Mouse (Mus musculus): ENCODE results near the gene H2-Q7. TPM values are rescaled to one million over a fixed set of nuclear protein-coding genes. Genes with fewer than 3 reads are reported as not detected.
"Not testable (repeated sequence)": the region's sequence is repeated elsewhere in the genome, so short reads cannot be mapped to it uniquely, and the experiment has no call there.

H2-Q7 gene
- polyA plus RNA-seq, 1 experiment from 2014 or later = 12.2 TPM

DNA sequence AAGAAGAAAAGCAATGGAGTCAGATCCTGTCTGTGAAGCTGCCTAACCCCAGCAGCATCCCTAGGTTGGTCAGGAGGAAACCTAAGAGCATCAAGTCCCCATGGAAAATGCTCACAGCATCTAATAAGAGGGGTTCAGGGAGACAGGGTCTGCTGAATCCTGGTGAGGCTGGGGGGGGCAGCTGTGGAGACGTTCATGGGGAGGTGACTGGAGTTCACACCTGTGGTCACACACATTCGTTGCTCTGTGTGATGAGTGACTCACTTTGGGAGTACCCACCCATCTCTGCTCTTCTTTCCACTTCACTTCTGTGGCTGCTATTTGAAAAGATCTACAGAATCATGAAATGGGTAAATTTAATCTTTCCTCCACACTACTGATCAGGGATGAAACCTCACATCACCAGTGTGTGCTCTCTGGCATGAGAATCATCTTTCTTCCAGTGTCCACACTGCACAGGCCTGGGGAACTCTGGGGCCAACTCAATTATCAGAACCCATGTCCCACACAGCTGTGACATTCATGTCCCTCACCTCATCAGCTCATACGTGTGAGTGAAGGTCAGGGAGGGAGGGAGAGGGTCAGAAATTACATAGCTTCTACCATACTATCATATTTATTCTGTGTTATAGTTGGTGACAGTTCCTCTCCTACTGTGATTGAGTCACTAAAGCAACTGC lies 15.7 kb upstream of the H2-Q7 start:
- H3K9me3 ChIP-seq; DNase-seq (ENCODE audit: low spot score); H3K36me3 ChIP-seq (replicated peaks); H3K27ac ChIP-seq (replicated peaks); H3K4me3 ChIP-seq: not testable (repeated sequence)
- H3K4me1 ChIP-seq = peaks cover 12% of the 10 kb centered on the region
- 70% methylated on average over 3 of the region's 3 CpGs for WGBS
- peaks cover 66% of the 10 kb centered on the region for H3K27me3 ChIP-seq (replicated peaks; ENCODE audit: low read depth, poor library complexity, severe bottlenecking)

GRCm38 (mm10) chr17:35424106-35424505 lies 14.8 kb upstream of the H2-Q7 start:
- H3K4me1 ChIP-seq = peaks cover 12% of the 10 kb centered on the region
- H3K27ac ChIP-seq (replicated peaks); H3K4me3 ChIP-seq; H3K9me3 ChIP-seq; H3K36me3 ChIP-seq (replicated peaks); DNase-seq (ENCODE audit: low spot score): not testable (repeated sequence)
- H3K27me3 ChIP-seq (replicated peaks; ENCODE audit: low read depth, poor library complexity, severe bottlenecking) = peaks cover 64% of the 10 kb centered on the region
- 74% methylated on average over 3 of the region's 3 CpGs for whole genome bisulfite sequencing

GRCm38 (mm10) chr17:35424624-35425416 lies 14.1 kb upstream of the H2-Q7 start, which contains the start of gene H2-Q6:
H2-Q6 (plus strand) TSS chr17:35424850.
- H3K27me3 ChIP-seq (replicated peaks; ENCODE audit: low read depth, poor library complexity, severe bottlenecking) = peaks cover 63% of the 10 kb centered on the region

DNA sequence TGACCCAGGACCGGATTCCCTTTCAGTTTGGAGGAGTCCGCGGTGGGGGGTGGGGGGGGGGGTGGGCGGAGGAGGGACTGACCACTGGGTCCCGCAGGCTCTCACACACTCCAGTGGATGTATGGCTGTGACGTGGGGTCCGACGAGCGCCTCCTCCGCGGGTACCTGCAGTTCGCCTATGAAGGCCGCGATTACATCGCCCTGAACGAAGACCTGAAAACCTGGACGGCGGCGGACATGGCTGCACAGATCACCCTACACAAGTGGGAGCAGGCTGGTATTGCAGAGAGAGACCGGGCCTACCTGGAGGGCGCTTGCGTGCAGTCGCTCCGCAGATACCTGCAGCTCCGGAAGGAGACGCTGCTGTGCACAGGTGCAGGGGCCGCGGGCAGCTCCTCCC lies 13.5 kb upstream of the H2-Q7 start:
- H3K36me3 ChIP-seq (replicated peaks); H3K9me3 ChIP-seq; H3K27ac ChIP-seq (replicated peaks): not testable (repeated sequence)
- Histone ChIP-seq H3K4me3 (peak overlapping the region; percentile 55), H3K27me3 (replicated peaks; ENCODE audit: low read depth, poor library complexity, severe bottlenecking) (peaks cover 61% of the 10 kb centered on the region), H3K4me1 (peaks cover 12% of the 10 kb centered on the region)
- WGBS = 9% methylated on average over 28 of the region's 28 CpGs
- DNase-seq (ENCODE audit: low spot score) = peak; percentile 45

More at GRCm38 (mm10) chr17:35424624-35425416, 14.1 kb upstream of the H2-Q7 start, which contains the start of gene H2-Q6:
- peaks cover 12% of the 10 kb centered on the region for H3K4me1 ChIP-seq
- WGBS = 2% methylated on average over 61 of the region's 66 CpGs
- peak within 1 kb of the TSS; percentile 55 for H3K4me3 ChIP-seq
- H3K9me3 ChIP-seq; H3K27ac ChIP-seq (replicated peaks); H3K36me3 ChIP-seq (replicated peaks): not testable (repeated sequence)
- DNase-seq (ENCODE audit: low spot score) = peak; percentile 78

- not testable (repeated sequence) for H3K36me3 ChIP-seq (replicated peaks); H3K9me3 ChIP-seq; DNase-seq (ENCODE audit: low spot score); H3K4me3 ChIP-seq; H3K27ac ChIP-seq (replicated peaks)
- 85% methylated on average over 6 of the region's 6 CpGs for WGBS
- Histone ChIP-seq H3K4me1 (peaks cover 12% of the 10 kb centered on the region), H3K27me3 (replicated peaks; ENCODE audit: low read depth, poor library complexity, severe bottlenecking) (peaks cover 44% of the 10 kb centered on the region)
Measured at GRCm38 (mm10) chr17:35428883-35429282, 10.1 kb upstream of the H2-Q7 start.

- 83% methylated on average over 6 of the region's 6 CpGs for WGBS
- H3K27ac ChIP-seq (replicated peaks) = not testable (repeated sequence)
Measured at GRCm38 (mm10) chr17:35430671-35431070, 8.3 kb upstream of the H2-Q7 start.

DNA sequence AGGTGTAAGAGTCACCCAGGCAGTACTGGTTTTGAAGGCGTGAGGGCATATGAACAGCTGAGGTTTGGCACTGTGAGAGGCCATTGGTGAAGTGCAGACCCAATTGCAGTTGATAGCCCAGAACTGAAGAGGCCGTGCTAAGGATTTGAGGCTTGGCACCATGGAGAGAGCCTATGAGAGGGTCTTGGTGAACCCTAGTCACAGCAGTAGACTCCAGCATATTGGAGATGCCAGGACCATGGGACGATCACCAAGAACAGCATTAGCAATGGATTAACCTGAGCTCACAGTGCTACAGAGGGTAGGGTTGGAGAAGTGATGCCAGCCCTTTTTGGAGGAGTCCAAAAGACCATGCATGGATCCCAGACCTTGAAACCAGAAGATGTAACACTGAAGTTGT lies 6.8 kb upstream of the H2-Q7 start:
- not testable (repeated sequence) for H3K4me3 ChIP-seq; H3K36me3 ChIP-seq (replicated peaks); H3K27ac ChIP-seq (replicated peaks); DNase-seq (ENCODE audit: low spot score); H3K4me1 ChIP-seq; H3K9me3 ChIP-seq
- WGBS = 83% methylated on average over 3 of the region's 3 CpGs
- H3K27me3 ChIP-seq (replicated peaks; ENCODE audit: low read depth, poor library complexity, severe bottlenecking) = peaks cover 24% of the 10 kb centered on the region

More at GRCm38 (mm10) chr17:35430671-35431070, 8.3 kb upstream of the H2-Q7 start:
- H3K27me3 ChIP-seq (replicated peaks; ENCODE audit: low read depth, poor library complexity, severe bottlenecking) = peaks cover 30% of the 10 kb centered on the region
- not testable (repeated sequence) for H3K4me3 ChIP-seq; H3K9me3 ChIP-seq; DNase-seq (ENCODE audit: low spot score); H3K36me3 ChIP-seq (replicated peaks); H3K4me1 ChIP-seq

DNA sequence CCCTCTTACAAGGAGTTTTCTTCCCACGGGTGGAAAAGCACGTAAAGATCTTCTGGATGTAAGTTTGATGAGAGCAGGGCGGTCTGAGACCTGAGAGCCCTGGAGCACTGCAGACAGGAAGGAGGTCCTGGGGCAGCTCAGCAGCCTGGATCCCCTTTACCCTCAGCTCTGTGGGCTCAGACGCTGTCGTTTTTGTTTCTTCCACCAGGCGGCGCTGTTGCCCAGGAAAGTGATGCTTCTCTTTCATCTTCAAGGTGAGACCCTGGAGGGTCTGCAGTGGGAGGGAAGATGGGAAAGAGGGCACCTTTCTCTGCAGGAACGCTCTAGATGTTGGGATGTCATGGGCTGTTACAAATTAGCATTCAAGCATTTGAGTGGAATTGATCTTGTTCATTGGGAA lies 4.1 kb upstream of the H2-Q7 start:
- 10% methylated on average over 8 of the region's 8 CpGs for WGBS

DNA sequence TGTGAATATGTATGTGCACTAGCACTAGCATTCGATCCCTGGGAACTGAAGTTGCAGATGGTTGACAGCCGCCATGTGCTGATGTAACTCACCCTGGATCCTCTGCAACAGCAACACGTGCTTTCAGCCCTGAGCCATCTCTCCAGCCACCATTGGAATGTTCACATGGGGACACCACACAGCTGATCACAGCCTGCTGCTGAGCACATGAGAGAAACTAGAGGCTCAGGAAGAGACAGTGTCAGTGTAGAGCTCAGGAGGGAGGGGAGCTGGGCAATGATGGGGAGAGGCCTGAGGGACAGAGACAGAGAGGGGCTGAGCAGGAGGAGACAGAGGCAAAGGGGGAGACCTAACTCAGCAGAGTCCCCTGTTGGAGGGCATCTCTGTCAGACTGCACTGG lies 3.4 kb upstream of the H2-Q7 start:
- not testable (repeated sequence) for H3K36me3 ChIP-seq (replicated peaks); H3K27ac ChIP-seq (replicated peaks); H3K4me3 ChIP-seq; DNase-seq (ENCODE audit: low spot score); H3K4me1 ChIP-seq; H3K9me3 ChIP-seq
- 77% methylated on average over 3 of the region's 3 CpGs for WGBS
- peaks cover 40% of the 10 kb centered on the region for H3K27me3 ChIP-seq (replicated peaks; ENCODE audit: low read depth, poor library complexity, severe bottlenecking)

More for the DNA sequence above, 4.1 kb upstream of the H2-Q7 start:
- not testable (repeated sequence) for H3K36me3 ChIP-seq (replicated peaks); H3K27ac ChIP-seq (replicated peaks); H3K4me3 ChIP-seq; H3K9me3 ChIP-seq; H3K4me1 ChIP-seq
- peak; percentile 74 for DNase-seq (ENCODE audit: low spot score)
- H3K27me3 ChIP-seq (replicated peaks; ENCODE audit: low read depth, poor library complexity, severe bottlenecking) = peaks cover 32% of the 10 kb centered on the region

DNA sequence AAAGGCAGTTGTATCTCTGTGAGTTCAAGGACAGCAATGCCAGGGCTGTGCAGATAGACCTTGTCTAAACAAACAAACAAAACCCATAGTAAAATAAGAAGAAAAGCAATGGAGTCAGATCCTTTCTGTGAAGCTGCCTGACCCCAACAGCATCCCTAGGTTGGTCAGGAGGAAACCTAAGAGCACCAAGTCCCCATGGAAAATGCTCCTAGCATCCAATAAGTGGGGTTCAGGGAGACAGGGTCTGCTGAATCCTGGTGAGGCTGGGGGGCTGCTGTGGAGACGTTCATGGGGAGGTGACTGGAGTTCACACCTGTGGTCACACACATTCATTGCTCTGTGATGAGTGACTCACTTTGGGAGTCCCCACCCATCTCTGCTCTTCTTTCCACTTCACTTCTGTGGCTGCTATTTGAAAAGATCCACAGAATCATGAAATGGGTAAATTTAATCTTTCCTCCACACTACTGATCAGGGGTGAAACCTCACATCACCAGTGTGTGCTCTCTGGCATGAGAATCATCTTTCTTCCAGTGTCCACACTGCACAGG lies 1.5 kb upstream of the H2-Q7 start:
- not testable (repeated sequence) for DNase-seq (ENCODE audit: low spot score); H3K27ac ChIP-seq (replicated peaks); H3K36me3 ChIP-seq (replicated peaks); H3K4me1 ChIP-seq; H3K4me3 ChIP-seq; H3K9me3 ChIP-seq
- WGBS = 66% methylated on average over 1 of the region's 1 CpGs
- H3K27me3 ChIP-seq (replicated peaks; ENCODE audit: low read depth, poor library complexity, severe bottlenecking) = peaks cover 40% of the 10 kb centered on the region

DNA sequence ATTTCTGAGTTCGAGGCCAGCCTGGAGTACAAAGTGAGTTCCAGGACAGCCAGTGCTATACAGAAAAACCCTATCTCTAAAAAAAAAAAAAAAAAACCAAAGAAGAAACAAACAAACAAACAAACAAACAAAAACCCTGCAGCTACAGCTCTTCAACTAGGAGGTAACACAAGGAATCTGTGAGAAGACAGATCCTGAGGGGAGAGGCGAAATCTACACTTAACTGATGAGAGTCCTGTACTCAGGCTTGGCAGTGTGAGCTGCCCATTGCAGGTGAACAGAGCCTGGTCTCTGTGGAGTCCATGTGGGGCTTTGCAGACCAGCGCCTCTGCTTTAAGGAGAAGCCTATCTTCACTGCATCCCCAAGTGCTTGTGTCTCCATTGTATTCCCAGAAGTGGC lies 560 bp upstream of the H2-Q7 start:
- H3K4me3 ChIP-seq; H3K27ac ChIP-seq (replicated peaks); H3K4me1 ChIP-seq; H3K9me3 ChIP-seq; DNase-seq (ENCODE audit: low spot score); H3K36me3 ChIP-seq (replicated peaks): not testable (repeated sequence)
- WGBS = 84% methylated on average over 3 of the region's 3 CpGs
- peaks cover 40% of the 10 kb centered on the region for H3K27me3 ChIP-seq (replicated peaks; ENCODE audit: low read depth, poor library complexity, severe bottlenecking)

GRCm38 (mm10) chr17:35439295-35439747 lies 366 bp downstream of the H2-Q7 start:
- H3K27ac ChIP-seq (replicated peaks) = peak overlapping the region; percentile 65
- peak; percentile 60 for DNase-seq (ENCODE audit: low spot score)
- H3K4me1 ChIP-seq; H3K9me3 ChIP-seq; H3K36me3 ChIP-seq (replicated peaks): not testable (repeated sequence)
- peak overlapping the region; percentile 59 for H3K4me3 ChIP-seq
- H3K27me3 ChIP-seq (replicated peaks; ENCODE audit: low read depth, poor library complexity, severe bottlenecking) = peaks cover 40% of the 10 kb centered on the region
- 1% methylated on average over 48 of the region's 48 CpGs for WGBS

Measured in embryonic facial prominence, embryonic 10.5 days (tissue).